Mouse (Mus musculus): ENCODE data around the gene Slc6a2. TPM values are rescaled to one million over a fixed set of nuclear protein-coding genes. Genes with fewer than 3 reads are reported as not detected.
A peak's percentile ranks its signal among the peaks of the same experiment; 100 is the strongest.

The Slc6a2 gene
- polyA plus RNA-seq (2015; fragmentation: Nextera tagmentation; extraction: Ambion mirVana), result 0.04 TPM in 2 replicates

- WGBS, result 63% methylated on average over 10 of the region's 10 CpGs
- H3K27me3 ChIP-seq (ENCODE audit: control insufficient read depth, insufficient read depth, low read length), result peaks cover 49% of the 10 kb centered on the region
- no peak for ATAC-seq (replicated peaks; ENCODE audit: extremely low read depth, insufficient read depth, low FRiP score)
- H3K36me3 ChIP-seq (ENCODE audit: control insufficient read depth, insufficient read depth), result no peaks in the 10 kb centered on the region
- peaks cover 3% of the 10 kb centered on the region; the same call in 1 of the 2 replicates for H3K4me1 ChIP-seq (ENCODE audit: control insufficient read depth, insufficient read depth, low read length)
- H3K4me2 ChIP-seq (ENCODE audit: low read depth, low read length), result peak within 1 kb of the TSS; percentile 75
- H3K4me3 ChIP-seq (ENCODE audit: low read length), result peak within 1 kb of the TSS; percentile 48
- H3K27ac ChIP-seq (ENCODE audit: low read length), result no peak within 1 kb of the TSS
- no peaks in the 10 kb centered on the region for H3K9me3 ChIP-seq (replicated peaks; ENCODE audit: control insufficient read depth, low read length)
- H3K9ac ChIP-seq (ENCODE audit: low read length), result no peak within 1 kb of the TSS
Observed at GRCm38 (mm10) chr8:92959779-92960178, at the start of gene Slc6a2. Gene Slc6a2, plus strand, starts transcription at chr8:92960079.

GRCm38 (mm10) chr8:92911477-92911876, 48.4 kb upstream of the Slc6a2 start:
- H3K4me1 ChIP-seq (ENCODE audit: control insufficient read depth, insufficient read depth, low read length), result no peaks in the 10 kb centered on the region
- H3K9me3 ChIP-seq (replicated peaks; ENCODE audit: control insufficient read depth, low read length), result no peaks in the 10 kb centered on the region
- ATAC-seq (replicated peaks; ENCODE audit: extremely low read depth, insufficient read depth, low FRiP score), result no peak
- no peak overlapping the region for H3K4me3 ChIP-seq (ENCODE audit: low read length)
- no peak overlapping the region for H3K27ac ChIP-seq (ENCODE audit: low read length)
- H3K27me3 ChIP-seq (ENCODE audit: control insufficient read depth, insufficient read depth, low read length), result no peaks in the 10 kb centered on the region
- no peak overlapping the region for H3K9ac ChIP-seq (ENCODE audit: low read length)
- no peak overlapping the region for H3K4me2 ChIP-seq (ENCODE audit: low read depth, low read length)
- H3K36me3 ChIP-seq (ENCODE audit: control insufficient read depth, insufficient read depth), result no peaks in the 10 kb centered on the region
- WGBS, result 74% methylated on average over 3 of the region's 3 CpGs

- Histone ChIP-seq H3K4me2 (ENCODE audit: low read depth, low read length) (no peak overlapping the region), H3K27me3 (ENCODE audit: control insufficient read depth, insufficient read depth, low read length) (no peaks in the 10 kb centered on the region), H3K9ac (ENCODE audit: low read length) (no peak overlapping the region), H3K27ac (ENCODE audit: low read length) (no peak overlapping the region), H3K9me3 (replicated peaks; ENCODE audit: control insufficient read depth, low read length) (no peaks in the 10 kb centered on the region), H3K4me1 (ENCODE audit: control insufficient read depth, insufficient read depth, low read length) (no peaks in the 10 kb centered on the region), H3K4me3 (ENCODE audit: low read length) (no peak overlapping the region), H3K36me3 (ENCODE audit: control insufficient read depth, insufficient read depth) (no peaks in the 10 kb centered on the region)
- WGBS, result 74% methylated on average over 7 of the region's 7 CpGs
- no peak for ATAC-seq (replicated peaks; ENCODE audit: extremely low read depth, insufficient read depth, low FRiP score)
Observed at GRCm38 (mm10) chr8:92913396-92913795, 46.5 kb upstream of the Slc6a2 start.

- Histone ChIP-seq H3K36me3 (ENCODE audit: control insufficient read depth, insufficient read depth) (no peaks in the 10 kb centered on the region), H3K4me1 (ENCODE audit: control insufficient read depth, insufficient read depth, low read length) (no peaks in the 10 kb centered on the region), H3K4me2 (ENCODE audit: low read depth, low read length) (no peak overlapping the region), H3K9ac (ENCODE audit: low read length) (no peak overlapping the region), H3K27me3 (ENCODE audit: control insufficient read depth, insufficient read depth, low read length) (no peaks in the 10 kb centered on the region), H3K27ac (ENCODE audit: low read length) (no peak overlapping the region), H3K9me3 (replicated peaks; ENCODE audit: control insufficient read depth, low read length) (no peaks in the 10 kb centered on the region), H3K4me3 (ENCODE audit: low read length) (no peak overlapping the region)
- no peak for ATAC-seq (replicated peaks; ENCODE audit: extremely low read depth, insufficient read depth, low FRiP score)
- WGBS, result 83% methylated on average over 3 of the region's 3 CpGs
Observed at GRCm38 (mm10) chr8:92916082-92916481, 43.8 kb upstream of the Slc6a2 start.

GRCm38 (mm10) chr8:92921768-92922167, 38.1 kb upstream of the Slc6a2 start:
- Histone ChIP-seq H3K9ac (ENCODE audit: low read length) (no peak overlapping the region), H3K4me1 (ENCODE audit: control insufficient read depth, insufficient read depth, low read length) (no peaks in the 10 kb centered on the region), H3K27me3 (ENCODE audit: control insufficient read depth, insufficient read depth, low read length) (no peaks in the 10 kb centered on the region), H3K4me3 (ENCODE audit: low read length) (no peak overlapping the region), H3K27ac (ENCODE audit: low read length) (no peak overlapping the region), H3K36me3 (ENCODE audit: control insufficient read depth, insufficient read depth) (no peaks in the 10 kb centered on the region), H3K4me2 (ENCODE audit: low read depth, low read length) (no peak overlapping the region), H3K9me3 (replicated peaks; ENCODE audit: control insufficient read depth, low read length) (0 out of 2 replicates have a peak, but pooled peaks cover 2% of the 10 kb centered on the region)
- WGBS, result 85% methylated on average over 3 of the region's 3 CpGs
- no peak for ATAC-seq (replicated peaks; ENCODE audit: extremely low read depth, insufficient read depth, low FRiP score)

GRCm38 (mm10) chr8:92928986-92929385, 30.9 kb upstream of the Slc6a2 start:
- ATAC-seq (replicated peaks; ENCODE audit: extremely low read depth, insufficient read depth, low FRiP score), result no peak
- Histone ChIP-seq H3K9me3 (replicated peaks; ENCODE audit: control insufficient read depth, low read length) (peaks cover 9% of the 10 kb centered on the region; the same call in 1 of the 2 replicates), H3K4me1 (ENCODE audit: control insufficient read depth, insufficient read depth, low read length) (no peaks in the 10 kb centered on the region), H3K36me3 (ENCODE audit: control insufficient read depth, insufficient read depth) (no peaks in the 10 kb centered on the region), H3K27me3 (ENCODE audit: control insufficient read depth, insufficient read depth, low read length) (no peaks in the 10 kb centered on the region), H3K4me3 (ENCODE audit: low read length) (no peak overlapping the region), H3K9ac (ENCODE audit: low read length) (no peak overlapping the region), H3K4me2 (ENCODE audit: low read depth, low read length) (no peak overlapping the region), H3K27ac (ENCODE audit: low read length) (no peak overlapping the region)
- 65% methylated on average over 4 of the region's 4 CpGs for WGBS

GRCm38 (mm10) chr8:92938056-92938455, 21.8 kb upstream of the Slc6a2 start:
- WGBS, result 61% methylated on average over 4 of the region's 4 CpGs
- H3K9ac ChIP-seq (ENCODE audit: low read length), result no peak overlapping the region

GRCm38 (mm10) chr8:92949071-92949470, 10.8 kb upstream of the Slc6a2 start:
- WGBS, result 76% methylated on average over 4 of the region's 4 CpGs
- Histone ChIP-seq H3K36me3 (ENCODE audit: control insufficient read depth, insufficient read depth) (no peaks in the 10 kb centered on the region), H3K27me3 (ENCODE audit: control insufficient read depth, insufficient read depth, low read length) (no peaks in the 10 kb centered on the region), H3K4me3 (ENCODE audit: low read length) (no peak overlapping the region), H3K4me1 (ENCODE audit: control insufficient read depth, insufficient read depth, low read length) (no peaks in the 10 kb centered on the region), H3K27ac (ENCODE audit: low read length) (no peak overlapping the region), H3K9me3 (replicated peaks; ENCODE audit: control insufficient read depth, low read length) (no peaks in the 10 kb centered on the region), H3K9ac (ENCODE audit: low read length) (no peak overlapping the region), H3K4me2 (ENCODE audit: low read depth, low read length) (no peak overlapping the region)
- ATAC-seq (replicated peaks; ENCODE audit: extremely low read depth, insufficient read depth, low FRiP score), result no peak

More at GRCm38 (mm10) chr8:92938056-92938455, 21.8 kb upstream of the Slc6a2 start:
- Histone ChIP-seq H3K36me3 (ENCODE audit: control insufficient read depth, insufficient read depth) (no peaks in the 10 kb centered on the region), H3K27ac (ENCODE audit: low read length) (no peak overlapping the region), H3K4me1 (ENCODE audit: control insufficient read depth, insufficient read depth, low read length) (no peaks in the 10 kb centered on the region), H3K4me2 (ENCODE audit: low read depth, low read length) (no peak overlapping the region), H3K9me3 (replicated peaks; ENCODE audit: control insufficient read depth, low read length) (no peaks in the 10 kb centered on the region), H3K4me3 (ENCODE audit: low read length) (no peak overlapping the region), H3K27me3 (ENCODE audit: control insufficient read depth, insufficient read depth, low read length) (no peaks in the 10 kb centered on the region)
- ATAC-seq (replicated peaks; ENCODE audit: extremely low read depth, insufficient read depth, low FRiP score), result no peak

GRCm38 (mm10) chr8:92950639-92951371, 9.1 kb upstream of the Slc6a2 start:
- H3K9ac ChIP-seq (ENCODE audit: low read length), result no peak overlapping the region
- H3K4me2 ChIP-seq (ENCODE audit: low read depth, low read length), result no peak overlapping the region
- H3K9me3 ChIP-seq (replicated peaks; ENCODE audit: control insufficient read depth, low read length), result no peaks in the 10 kb centered on the region
- no peaks in the 10 kb centered on the region for H3K36me3 ChIP-seq (ENCODE audit: control insufficient read depth, insufficient read depth)
- H3K4me3 ChIP-seq (ENCODE audit: low read length), result no peak overlapping the region
- no peaks in the 10 kb centered on the region for H3K27me3 ChIP-seq (ENCODE audit: control insufficient read depth, insufficient read depth, low read length)
- 64% methylated on average over 12 of the region's 12 CpGs for WGBS
- ATAC-seq (replicated peaks; ENCODE audit: extremely low read depth, insufficient read depth, low FRiP score), result no peak
- H3K27ac ChIP-seq (ENCODE audit: low read length), result no peak overlapping the region
- H3K4me1 ChIP-seq (ENCODE audit: control insufficient read depth, insufficient read depth, low read length), result no peaks in the 10 kb centered on the region
